Mouse (Mus musculus) intestine, embryonic 14.5 days (tissue): ENCODE results near the gene Hist1h2ba. TPM values are rescaled to one million over a fixed set of nuclear protein-coding genes. Genes with fewer than 3 reads are reported as not detected.

Experiments used
- ATAC-seq: fragments of 200-750 bp; cut with Nextera tagmentation; replicated peaks from 2 replicates; pipeline ENCODE4 v1.8.0; 2017; ENCODE audit warnings: low read depth, moderate number of reproducible peaks, moderate TSS enrichment, moderate library complexity; ENCODE audit not compliant: low FRiP score, low TSS enrichment
- DNase-seq: peaks from one replicate; pipeline ENCODE4 v3.0.0-alpha.2; 2018; ENCODE audit warnings: low spot score
- H3K27ac ChIP-seq: fragments of 300-500 bp; sonication (generic); 2 replicates; pipeline ENCODE4 v1.5.1; 2014; ENCODE audit warnings: low read depth, mild to moderate bottlenecking, control low read depth
- H3K27me3 ChIP-seq: fragments of 300-500 bp; sonication (generic); replicated peaks from 2 replicates; pipeline ENCODE4 v1.6.1; 2014; ENCODE audit warnings: low read length, control low read depth; ENCODE audit not compliant: control insufficient read depth, insufficient read depth
- H3K36me3 ChIP-seq: fragments of 300-500 bp; sonication (generic); 2 replicates; pipeline ENCODE4 v1.6.1; 2014; ENCODE audit warnings: low read length, control low read depth; ENCODE audit not compliant: control insufficient read depth, insufficient read depth
- H3K4me1 ChIP-seq: fragments of 300-500 bp; sonication (generic); replicated peaks from 2 replicates; pipeline ENCODE4 v1.6.1; 2014; ENCODE audit warnings: low read length, control low read depth, mixed read lengths; ENCODE audit not compliant: control insufficient read depth, insufficient read depth
- H3K4me2 ChIP-seq: fragments of 300-500 bp; sonication (generic); 2 replicates; pipeline ENCODE4 v1.6.1; 2014; ENCODE audit warnings: low read length
- H3K4me3 ChIP-seq: fragments of 300-500 bp; sonication (generic); 2 replicates; pipeline ENCODE4 v1.5.1; 2014; ENCODE audit warnings: low read depth, low read length, control low read depth, mixed read lengths
- H3K9ac ChIP-seq: fragments of 300-500 bp; sonication (generic); 2 replicates; pipeline ENCODE4 v1.6.1; 2014; ENCODE audit warnings: mild to moderate bottlenecking, low read length
- H3K9me3 ChIP-seq: fragments of 300-500 bp; sonication (generic); 2 replicates; pipeline ENCODE4 v1.6.1; 2016; ENCODE audit warnings: low read length, control low read depth; ENCODE audit not compliant: control insufficient read depth
- WGBS: fragments of 180-500 bp; shearing (Covaris S2); extraction: QIAGEN DNeasy Blood & Tissue Kit; methylation state at CpG from one replicate; pipeline ENCODE4 v1.1.7; 2014; 5-methylcytosine and 5-hydroxymethylcytosine counted together
- microRNA-seq: library from miRNA; unstranded; fragments of <30 nt; microRNA quantifications from one replicate; pipeline ENCODE4, GENCODE M21; 2016
- polyA plus RNA-seq: library from polyadenylated mRNA; unstranded; fragments of >200 nt; fragmentation: Nextera tagmentation; extraction: Ambion mirVana; gene quantifications from 2 replicates; pipeline ENCODE4 v1.2.1, GENCODE M21; 2014

The Hist1h2ba gene
- polyA plus RNA-seq, 1 experiment from 2014 or later = not detected

DNA sequence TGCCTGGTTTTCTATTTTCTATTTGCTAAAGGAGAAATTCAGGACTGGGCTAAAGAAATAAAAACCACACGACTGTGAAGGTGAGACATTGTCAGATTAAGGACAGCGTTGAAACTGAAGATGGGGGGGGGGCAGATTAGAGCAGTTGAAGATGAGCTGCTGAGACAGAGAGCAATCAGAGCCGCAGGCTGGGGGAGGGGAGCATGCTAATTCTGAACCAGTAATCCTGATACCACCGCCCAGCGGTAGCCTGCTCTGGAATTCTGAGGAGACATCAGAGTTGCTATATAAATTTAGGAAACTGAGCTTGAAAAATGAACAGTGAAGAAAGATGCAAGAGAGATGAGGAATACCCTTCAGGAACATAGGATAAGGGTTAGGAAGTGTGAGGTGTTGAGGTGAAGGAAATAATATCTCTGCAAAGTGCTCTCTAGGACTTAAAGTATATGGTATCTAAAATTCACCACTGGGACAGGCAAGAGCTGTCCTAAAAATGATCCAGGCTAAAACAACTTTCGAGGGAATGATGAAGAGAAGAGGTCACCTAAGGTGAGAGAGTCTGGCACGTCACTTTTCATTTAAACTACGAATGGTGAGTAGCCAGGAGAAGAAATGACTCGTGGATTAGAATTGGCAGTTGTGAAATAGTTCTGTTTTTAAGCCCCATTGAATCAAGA lies 41.2 kb downstream of the Hist1h2ba start:
- H3K4me1 ChIP-seq = no peaks in the 10 kb centered on the region
- H3K9ac ChIP-seq = no peak overlapping the region
- no peaks in the 10 kb centered on the region for H3K36me3 ChIP-seq
- no peak overlapping the region for H3K4me2 ChIP-seq
- no peak overlapping the region for H3K27ac ChIP-seq
- ATAC-seq (no peak), DNase-seq (no peak)
- H3K27me3 ChIP-seq = no peaks in the 10 kb centered on the region
- no peaks in the 10 kb centered on the region for H3K9me3 ChIP-seq
- WGBS = 32% methylated on average over 9 of the region's 9 CpGs
- no peak overlapping the region for H3K4me3 ChIP-seq

DNA sequence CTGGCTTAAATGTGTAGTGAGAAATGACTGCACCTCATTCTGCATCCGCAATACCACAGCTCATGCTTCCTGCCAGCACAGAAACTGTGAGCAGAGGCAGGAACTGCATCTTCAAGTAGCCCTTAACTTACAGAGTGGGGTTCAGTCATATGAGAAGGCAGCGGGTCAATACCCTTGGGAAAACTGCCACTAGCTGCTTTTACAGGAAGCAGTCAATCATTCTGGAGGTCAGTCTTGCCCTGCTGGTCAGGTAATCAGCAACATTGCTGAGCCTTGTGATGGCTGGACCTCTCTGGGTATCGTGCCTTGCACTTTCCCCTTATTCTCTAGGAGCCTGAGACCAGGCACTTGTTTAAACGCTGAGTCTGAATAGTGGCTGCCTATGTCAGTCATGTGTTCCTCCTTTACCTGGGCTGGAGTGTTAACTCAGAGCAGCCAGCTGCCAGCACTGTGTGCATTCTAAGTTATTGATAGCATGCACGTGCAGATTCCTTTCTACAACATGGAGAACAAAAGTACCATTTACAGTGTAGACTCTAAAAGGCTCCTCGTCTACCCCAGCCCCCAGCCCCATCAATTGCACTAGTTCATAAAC lies 44.8 kb downstream of the Hist1h2ba start:
- H3K9ac ChIP-seq = no peak overlapping the region
- H3K27ac ChIP-seq = no peak overlapping the region
- no peak for ATAC-seq
- no peaks in the 10 kb centered on the region for H3K4me1 ChIP-seq
- H3K27me3 ChIP-seq = no peaks in the 10 kb centered on the region
- WGBS = 55% methylated on average over 6 of the region's 6 CpGs
- no peaks in the 10 kb centered on the region for H3K9me3 ChIP-seq
- no peak for DNase-seq
- no peaks in the 10 kb centered on the region for H3K36me3 ChIP-seq
- H3K4me2 ChIP-seq = no peak overlapping the region
- no peak overlapping the region for H3K4me3 ChIP-seq

DNA sequence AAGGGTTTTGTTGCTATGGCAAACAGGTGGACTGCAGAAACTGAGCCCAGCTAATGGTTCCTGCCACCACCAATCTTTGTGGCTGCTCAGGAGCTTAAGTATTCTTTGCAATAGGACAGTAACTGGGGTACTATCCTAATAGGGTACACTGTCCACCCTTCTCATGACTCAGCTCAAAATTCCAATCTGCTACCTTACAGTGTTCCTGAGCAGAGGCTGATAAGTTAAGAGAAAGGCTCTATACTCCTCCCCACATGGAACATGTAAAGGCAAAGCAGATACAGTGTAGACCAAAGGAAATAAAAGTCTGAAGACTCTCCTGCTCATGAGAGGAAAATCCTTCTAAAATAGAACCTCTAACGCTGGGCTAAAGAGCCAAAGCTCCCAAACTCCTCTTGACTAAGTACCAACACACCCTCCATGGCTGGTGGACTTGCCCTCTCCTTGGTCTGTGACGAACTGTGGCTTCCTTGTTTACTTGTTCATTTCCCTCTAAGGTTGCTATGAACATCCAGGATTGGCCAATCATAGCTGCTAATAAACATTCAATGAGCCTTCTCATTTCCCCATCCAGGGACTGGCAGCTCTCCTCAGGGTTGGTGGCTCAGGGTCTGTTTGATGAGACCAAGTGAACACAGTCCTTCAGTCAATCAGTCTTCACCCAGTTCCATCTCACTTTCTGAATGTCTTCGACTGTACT lies 46.8 kb downstream of the Hist1h2ba start:
- Histone ChIP-seq H3K9me3 (no peaks in the 10 kb centered on the region), H3K4me1 (no peaks in the 10 kb centered on the region), H3K27ac (no peak overlapping the region), H3K27me3 (no peaks in the 10 kb centered on the region), H3K4me3 (no peak overlapping the region), H3K4me2 (no peak overlapping the region), H3K9ac (no peak overlapping the region), H3K36me3 (no peaks in the 10 kb centered on the region)
- 75% methylated on average over 3 of the region's 3 CpGs for WGBS
- DNase-seq (no peak), ATAC-seq (no peak)

DNA sequence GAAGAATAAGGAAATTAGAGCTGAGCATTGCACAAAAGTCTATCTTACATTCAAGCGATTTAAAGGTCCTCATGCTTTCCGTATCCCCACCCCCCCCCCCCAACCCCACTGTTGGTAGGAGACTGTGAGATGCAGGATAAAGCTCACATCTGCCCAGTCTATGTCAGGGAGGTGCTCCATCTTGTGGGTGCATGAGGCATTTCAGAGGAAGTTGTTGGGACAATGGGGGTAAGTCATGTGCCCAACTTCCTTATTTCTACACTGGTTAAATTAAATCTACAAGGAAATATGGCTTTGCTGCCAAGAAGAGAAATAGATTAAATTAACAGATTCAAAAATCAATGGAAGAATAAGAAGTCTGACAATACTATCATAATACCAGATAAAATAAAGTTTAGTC lies 48.4 kb downstream of the Hist1h2ba start:
- DNase-seq = no peak

More for the DNA sequence above, 48.4 kb downstream of the Hist1h2ba start:
- 0 out of 2 replicates have a peak, but pooled peaks have one; percentile 53 for ATAC-seq
- Histone ChIP-seq H3K4me1 (no peaks in the 10 kb centered on the region), H3K27ac (no peak overlapping the region), H3K27me3 (no peaks in the 10 kb centered on the region), H3K9me3 (no peaks in the 10 kb centered on the region), H3K36me3 (no peaks in the 10 kb centered on the region), H3K4me3 (no peak overlapping the region), H3K9ac (no peak overlapping the region), H3K4me2 (no peak overlapping the region)
- WGBS = 43% methylated on average over 2 of the region's 2 CpGs

Small RNA genes lying within 50 kb of the gene (microRNA-seq; reads per million reads assigned to microRNA genes)
- not detected for gene Gm44344

Other genes starting within 250 kb of the Hist1h2ba start
- gene Hist1h2bc, start 250.0 kb downstream of the Hist1h2ba start, polyA plus RNA-seq = 46.3 and 57.5 TPM in 2 replicates
- gene Hist1h1t, start 238.3 kb downstream of the Hist1h2ba start, polyA plus RNA-seq = 0.27 TPM in 1 of 2 replicates, not detected in the other
- 6.7 and 10.4 TPM in 2 replicates for gene Hist1h4c, start 235.7 kb downstream of the Hist1h2ba start, polyA plus RNA-seq
- gene Hfe, start 223.3 kb downstream of the Hist1h2ba start, polyA plus RNA-seq = 7.2 and 7.8 TPM in 2 replicates
- 24.4 and 30.8 TPM in 2 replicates for gene Hist1h1c, start 195.3 kb downstream of the Hist1h2ba start, polyA plus RNA-seq
- gene Hist1h3c, start 188.6 kb downstream of the Hist1h2ba start, polyA plus RNA-seq = 6.9 and 7.9 TPM in 2 replicates
- gene Hist1h2bb, start 187.4 kb downstream of the Hist1h2ba start, polyA plus RNA-seq = 2.5 and 5.0 TPM in 2 replicates
- gene Hist1h2ab, start 183.0 kb downstream of the Hist1h2ba start, polyA plus RNA-seq = 49.6 and 49.8 TPM in 2 replicates
- 13.9 and 15.5 TPM in 2 replicates for gene Hist1h3b, start 181.9 kb downstream of the Hist1h2ba start, polyA plus RNA-seq
- 3.9 and 6.4 TPM in 2 replicates for gene Hist1h4b, start 177.1 kb downstream of the Hist1h2ba start, polyA plus RNA-seq
- 0.65 and 1.3 TPM in 2 replicates for gene Hist1h4a, start 172.9 kb downstream of the Hist1h2ba start, polyA plus RNA-seq
- 8.4 and 10.0 TPM in 2 replicates for gene Hist1h3a, start 171.8 kb downstream of the Hist1h2ba start, polyA plus RNA-seq
- gene Hist1h1a, start 170.5 kb downstream of the Hist1h2ba start, polyA plus RNA-seq = 3.1 and 4.2 TPM in 2 replicates
- 0.12 TPM in 1 of 2 replicates, not detected in the other for gene Trim38, start 164.2 kb downstream of the Hist1h2ba start, polyA plus RNA-seq
- gene Slc17a2, start 127.2 kb downstream of the Hist1h2ba start, polyA plus RNA-seq = 0.05 TPM in 1 of 2 replicates, not detected in the other
- gene Slc17a3, start 94.7 kb downstream of the Hist1h2ba start, polyA plus RNA-seq = 0.04 and 0.08 TPM in 2 replicates
- 0.31 and 0.53 TPM in 2 replicates for gene Slc17a1, start 66.4 kb downstream of the Hist1h2ba start, polyA plus RNA-seq
- gene Slc17a4, start 19.1 kb downstream of the Hist1h2ba start, polyA plus RNA-seq = 14.7 and 17.5 TPM in 2 replicates
- not detected in 2 replicates for gene Hist1h2aa, start 306 bp upstream of the Hist1h2ba start, polyA plus RNA-seq
- 1.6 and 4.5 TPM in 2 replicates for gene Scgn, start 57.1 kb upstream of the Hist1h2ba start, polyA plus RNA-seq